Mouse (Mus musculus) gastrocnemius, postnatal 36 days (tissue): Measurements from ENCODE around the gene Blnk. TPM values are rescaled to one million over a fixed set of nuclear protein-coding genes. Genes with fewer than 3 reads are reported as not detected.

Experiments
- DNase-seq, 2 experiments: peaks; one replicate each; pipeline ENCODE4 v3.0.0; 2022
- intact Hi-C: fragments of 180-260 bp; cut with DNase I; formaldehyde crosslinking; loops from one replicate; pipeline ENCODE4 v1.15.1; 2025
- long read RNA-seq, 2 experiments: library from polyadenylated mRNA; stranded (forward); transcript quantifications; one replicate each; pipeline ENCODE4 v2.0.0; 2021
- total RNA-seq, 2 experiments: library from RNA; stranded (reverse); gene quantifications; 2 replicates each; pipeline ENCODE4 v1.2.3; 2021

Gene Blnk
- 1 to 10 TPM; 1.4 to 1.5 TPM for total RNA-seq
- long read RNA-seq, experiment 1 = 0 reads
- long read RNA-seq, experiment 2, partial matches to known transcripts = 0 of 1 reads
- long read RNA-seq, experiment 2, other reads (novel, unspliced or antisense) = 0 of 1 reads

- peak; percentile 41 to 50 for DNase-seq
- intact Hi-C loops = no loop called here
Observed at GRCm38 (mm10) chr19:40994057-40994585, at the start of gene Blnk. Blnk (minus strand) TSS chr19:40994535.

- intact Hi-C loops = no loop called here
- no peak for DNase-seq
Observed at GRCm38 (mm10) chr19:41039110-41039509, 44.8 kb upstream of the Blnk start.

DNA sequence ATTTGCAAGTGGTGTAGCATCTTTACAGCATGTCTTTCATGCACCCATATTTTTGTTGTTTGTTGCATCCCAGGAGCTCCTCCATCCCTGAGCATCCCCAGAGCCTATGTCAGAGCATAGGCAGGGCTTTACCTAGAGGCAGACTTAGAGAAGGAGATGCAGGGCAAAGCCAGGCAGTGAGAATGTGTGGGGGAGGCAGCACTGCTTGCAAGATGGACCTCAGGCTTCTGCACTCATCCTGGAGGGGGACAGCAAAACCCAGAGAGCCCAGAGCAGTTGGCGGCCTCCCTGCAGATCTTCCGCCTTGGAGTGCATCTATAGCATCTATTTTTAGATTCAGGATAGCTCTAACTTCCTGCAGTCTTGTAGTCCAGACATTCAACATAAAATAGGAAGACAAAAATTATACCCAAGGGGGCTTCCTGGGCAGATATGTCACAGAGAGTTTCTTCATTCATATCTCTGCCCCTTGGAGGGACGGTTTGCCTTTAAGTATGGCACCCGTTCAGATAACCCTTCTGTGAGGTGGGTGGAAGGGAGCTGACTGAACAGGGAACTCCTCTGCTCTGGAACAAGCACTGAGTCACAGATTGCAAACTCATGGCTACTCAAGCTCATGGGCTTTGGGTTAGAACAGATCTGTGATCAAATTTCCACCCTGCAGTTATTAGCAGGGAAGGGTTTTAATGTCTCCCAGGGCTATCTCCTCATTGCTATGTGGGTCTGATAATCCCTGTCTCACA lies 41.6 kb upstream of the Blnk start:
- intact Hi-C loops = no loop called here
- no peak for DNase-seq

DNA sequence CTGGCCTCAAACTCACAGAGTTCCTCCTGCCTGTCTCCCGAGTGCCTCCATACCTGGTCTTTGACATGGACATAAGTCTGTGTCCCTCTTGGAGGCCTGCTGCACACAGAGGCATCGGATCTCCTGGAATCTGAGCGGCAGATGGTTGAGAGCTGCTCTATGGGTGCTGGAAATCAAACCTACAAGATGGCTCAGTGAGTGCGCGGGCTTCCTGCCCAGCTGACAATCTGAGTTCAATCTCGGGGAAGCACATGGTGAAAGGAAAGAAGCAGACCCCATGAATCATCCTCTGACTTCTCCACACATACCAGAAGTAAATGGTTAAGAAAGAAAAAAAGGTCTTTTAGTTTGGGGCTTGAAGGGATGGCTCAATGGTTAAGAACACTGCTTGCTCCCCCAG lies 37.5 kb upstream of the Blnk start:
- intact Hi-C loops = no loop called here
- DNase-seq = no peak

DNA sequence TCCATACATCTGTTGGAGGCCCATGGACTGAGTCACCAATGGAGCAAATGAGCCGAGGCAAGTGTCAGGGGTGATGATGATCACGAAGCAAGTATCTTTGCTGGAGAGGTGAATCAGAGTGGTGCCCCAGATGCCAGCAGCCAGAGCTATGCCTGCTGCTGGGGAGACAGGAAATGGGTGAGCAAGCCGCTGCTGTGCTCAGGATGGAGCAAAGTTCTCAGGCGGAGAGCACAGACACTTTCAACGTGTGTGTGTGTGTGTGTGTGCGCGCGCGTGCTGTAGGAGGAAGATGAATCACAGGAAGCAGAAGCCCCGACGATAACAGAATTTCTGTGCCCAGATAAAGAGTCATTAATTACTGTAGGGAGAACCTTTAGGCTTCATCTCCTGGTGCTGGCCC lies 36.7 kb upstream of the Blnk start:
- intact Hi-C loops = no loop called here
- DNase-seq = no peak

GRCm38 (mm10) chr19:41030161-41030560 lies 35.8 kb upstream of the Blnk start:
- no peak for DNase-seq
- intact Hi-C loops = no loop called here

GRCm38 (mm10) chr19:41029219-41029618 lies 34.9 kb upstream of the Blnk start, which contains the start of gene Dntt:
Dntt (plus strand) TSS chr19:41029275.
- no peak for DNase-seq
- intact Hi-C loops = no loop called here

DNA sequence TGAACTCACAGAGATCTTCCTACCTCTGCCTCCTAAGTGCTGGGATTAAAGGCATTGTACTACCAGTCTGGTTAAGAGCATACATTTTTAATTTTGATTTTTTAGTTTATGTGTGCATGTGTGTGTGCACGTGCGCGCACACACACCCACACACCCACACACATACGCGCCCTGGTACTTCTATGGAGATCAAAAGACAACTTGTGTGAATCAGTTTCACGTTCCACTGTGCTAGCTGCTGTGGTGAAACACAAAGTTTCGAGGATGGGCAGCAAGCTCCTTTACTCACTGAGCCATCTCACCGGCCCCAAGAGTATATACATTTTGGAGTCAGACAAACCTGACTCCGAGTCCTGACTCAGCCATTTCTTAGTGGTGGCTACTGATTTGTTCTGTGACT lies 33.3 kb upstream of the Blnk start:
- intact Hi-C loops = no loop called here
- no peak for DNase-seq

DNA sequence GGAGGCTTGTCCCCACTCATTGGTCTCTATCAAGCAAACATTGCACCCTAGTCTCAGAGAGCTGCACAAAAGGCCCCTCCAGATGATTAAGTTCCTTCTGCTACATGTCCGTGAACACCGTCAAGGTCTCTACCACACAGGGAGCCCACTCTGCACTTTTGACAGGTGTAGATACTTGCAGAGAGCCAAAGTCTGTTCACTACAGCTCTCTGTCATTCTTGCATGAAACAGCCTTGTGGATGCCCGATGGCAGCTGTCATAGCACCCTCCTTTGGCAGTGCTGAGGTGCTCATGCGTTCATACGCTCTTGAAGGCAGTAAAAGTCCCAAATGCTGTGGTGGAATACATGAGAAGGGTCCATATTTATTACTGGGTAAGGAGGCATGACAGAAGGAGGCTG lies 32.7 kb upstream of the Blnk start:
- DNase-seq = no peak
- intact Hi-C loops = no loop called here

- intact Hi-C loops = no loop called here
- no peak for DNase-seq
Observed at GRCm38 (mm10) chr19:41026551-41026950, 32.2 kb upstream of the Blnk start.

DNA sequence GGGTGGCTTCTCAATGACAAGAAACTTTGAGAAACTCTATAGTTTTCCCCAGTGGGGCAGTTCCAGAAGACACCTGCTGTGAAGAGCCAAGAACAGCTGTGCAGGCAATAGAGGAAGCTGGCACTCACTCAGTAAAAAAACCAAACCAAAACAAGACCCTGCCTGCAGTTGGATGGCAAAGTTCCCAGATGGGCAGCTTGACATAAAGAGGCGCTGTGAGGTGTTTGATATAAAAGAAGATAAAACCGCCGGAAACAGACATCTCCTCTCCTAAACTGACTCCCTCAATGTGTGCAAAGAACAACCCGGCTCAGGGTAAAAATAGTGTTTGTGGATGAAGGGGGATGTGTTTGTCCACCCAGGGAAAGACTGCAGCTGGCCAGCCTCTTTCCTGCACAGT lies 27.9 kb upstream of the Blnk start:
- DNase-seq = no peak

GRCm38 (mm10) chr19:41020537-41020936 lies 26.2 kb upstream of the Blnk start:
- intact Hi-C loops = no loop called here
- no peak for DNase-seq

More for the DNA sequence above, 27.9 kb upstream of the Blnk start:
- intact Hi-C loops = no loop called here

- intact Hi-C loops = no loop called here
- DNase-seq = no peak
Observed at GRCm38 (mm10) chr19:41019164-41019675, 24.9 kb upstream of the Blnk start.

DNA sequence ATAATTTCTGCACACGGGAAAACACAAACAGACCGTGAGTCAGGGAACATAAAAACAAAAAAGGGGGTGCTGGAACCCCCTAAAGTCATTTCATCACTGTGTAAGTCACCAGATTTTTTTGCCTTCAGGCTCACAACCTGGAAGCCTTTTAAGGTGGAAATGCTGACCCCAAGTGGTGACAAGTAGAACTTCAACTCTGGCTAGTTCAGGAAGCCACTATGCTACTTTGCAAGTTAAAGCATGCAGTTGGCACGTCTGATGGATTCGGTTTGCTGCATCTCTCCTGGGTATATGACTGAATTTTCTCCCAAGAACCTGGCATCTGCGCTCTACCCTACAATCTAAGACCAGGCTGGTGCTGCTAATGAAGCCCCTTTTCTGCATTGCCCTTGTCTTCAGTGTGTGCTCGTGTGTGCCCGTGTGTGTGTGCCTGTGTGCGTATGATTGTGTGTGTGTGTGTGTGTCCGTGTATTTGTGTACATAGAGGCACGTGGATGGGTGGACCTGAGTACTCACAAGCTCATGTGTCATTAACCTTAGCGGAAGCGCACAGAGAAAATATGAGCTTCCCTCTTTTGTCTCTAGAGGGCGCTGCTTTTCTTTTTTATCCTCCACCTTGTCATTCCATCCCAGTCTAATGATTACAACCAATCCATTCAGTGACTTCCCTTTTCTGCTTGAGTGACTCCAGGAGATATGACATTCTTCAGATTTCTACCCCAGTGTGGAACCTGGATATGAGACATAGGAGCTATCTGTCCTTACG lies 21.8 kb upstream of the Blnk start:
- DNase-seq = no peak
- intact Hi-C loops = loop anchor here (1.0 kb wide), 1 partner anchor 53 kb away; no protein-coding TSS in a partner anchor

- intact Hi-C loops = no loop called here
Observed at GRCm38 (mm10) chr19:41014003-41014402, 19.7 kb upstream of the Blnk start.

GRCm38 (mm10) chr19:41013591-41013990 lies 19.3 kb upstream of the Blnk start:
- intact Hi-C loops = no loop called here

More at GRCm38 (mm10) chr19:41014003-41014402, 19.7 kb upstream of the Blnk start:
- no peak for DNase-seq

DNA sequence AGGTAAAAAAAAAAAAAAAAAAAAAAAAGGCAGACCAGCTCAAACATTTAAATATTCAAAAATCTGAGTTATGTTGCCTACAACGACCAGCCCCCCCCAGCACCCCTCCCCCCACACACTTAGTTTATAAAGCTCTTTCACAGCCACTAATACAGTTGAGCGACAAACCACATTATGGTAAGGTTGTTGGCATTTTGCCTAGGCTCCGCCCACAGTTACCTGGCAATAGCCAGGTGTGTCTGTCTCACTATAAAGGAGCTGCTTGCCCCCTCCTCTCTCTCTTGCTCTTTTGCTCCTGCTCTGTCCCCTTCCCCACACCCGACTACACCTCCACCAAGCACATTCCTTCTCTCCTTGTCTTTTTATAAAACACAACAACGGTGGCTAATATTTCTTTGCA lies 17.3 kb upstream of the Blnk start:
- no peak for DNase-seq
- intact Hi-C loops = no loop called here

More at GRCm38 (mm10) chr19:41013591-41013990, 19.3 kb upstream of the Blnk start:
- DNase-seq = no peak

DNA sequence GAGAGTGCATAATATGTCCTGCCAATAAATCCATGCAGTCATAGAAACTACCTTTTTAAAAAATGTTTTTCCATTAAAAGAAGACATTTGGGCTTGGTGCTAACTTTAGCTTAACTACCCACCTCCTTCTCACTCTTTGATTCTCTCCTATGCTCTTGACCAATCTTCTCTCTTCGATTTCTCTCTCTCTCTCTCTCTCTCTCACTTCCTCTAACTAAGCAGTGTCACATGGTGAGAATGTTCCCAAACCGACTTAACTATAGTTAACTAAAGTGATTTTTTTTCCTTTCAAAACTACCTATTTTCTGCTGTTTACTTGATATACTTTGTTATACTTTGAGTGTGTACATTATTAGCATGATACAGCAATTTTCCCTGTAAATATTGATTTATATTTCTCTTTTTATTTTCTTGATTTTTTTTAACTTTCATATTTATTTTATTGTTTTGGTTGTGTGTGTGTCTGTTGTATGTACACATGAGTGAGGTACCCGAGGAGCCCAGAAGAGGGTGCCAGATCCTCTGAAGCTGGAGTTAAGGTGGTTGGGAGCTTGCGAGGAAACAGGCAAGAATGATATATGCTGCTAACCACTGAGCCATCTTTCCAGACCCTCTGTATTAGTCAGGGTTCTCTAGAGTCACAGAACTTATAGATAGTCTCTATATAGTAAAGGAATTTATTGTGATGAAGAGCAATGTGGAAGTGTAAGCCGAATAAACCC lies 14.5 kb upstream of the Blnk start:
- no peak for DNase-seq

DNA sequence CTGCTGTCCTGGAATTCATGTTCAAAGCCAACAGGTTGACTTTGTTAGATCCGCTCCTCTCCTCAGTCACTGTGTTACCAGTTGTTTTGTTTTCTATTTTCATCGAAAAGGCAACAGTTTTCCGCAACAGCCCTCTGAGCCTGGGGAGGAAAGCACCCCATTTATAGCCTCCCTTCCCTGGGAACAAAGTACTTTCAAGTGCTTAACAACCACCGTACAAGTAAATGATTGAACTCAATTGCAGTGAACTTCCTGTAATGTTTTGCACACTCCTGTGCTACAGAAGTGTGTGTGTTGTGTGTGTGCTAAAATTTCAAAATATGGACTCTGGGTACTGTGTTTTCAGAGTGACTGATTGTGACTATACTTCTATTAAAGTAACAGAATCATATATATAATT lies 13.4 kb upstream of the Blnk start:
- intact Hi-C loops = no loop called here
- DNase-seq = no peak

More for the DNA sequence above, 14.5 kb upstream of the Blnk start:
- intact Hi-C loops = no loop called here

- peak in 1 of 2 experiments; percentile 17 for DNase-seq
- intact Hi-C loops = no loop called here
Observed at GRCm38 (mm10) chr19:41007326-41007725, 13.0 kb upstream of the Blnk start.
